Mouse (Mus musculus) midbrain, embryonic 12.5 days (tissue): Measurements from ENCODE around the gene Foxn1. TPM values are rescaled to one million over a fixed set of nuclear protein-coding genes. Genes with fewer than 3 reads are reported as not detected.

Experiments
- polyA plus RNA-seq: library from polyadenylated mRNA; unstranded; fragments of >200 nt; fragmentation: Nextera tagmentation; extraction: Ambion mirVana; gene quantifications from 2 replicates; pipeline ENCODE4 v1.2.1, GENCODE M21; 2016

Foxn1 gene
- polyA plus RNA-seq, 1 experiment from 2014 or later = not detected

Other genes with a start within 250 kb of the Foxn1 start
- gene Traf4, start 221.0 kb downstream of the Foxn1 start, polyA plus RNA-seq = 126 and 138 TPM in 2 replicates
- 8.2 and 9.4 TPM in 2 replicates for gene Nek8, start 209.9 kb downstream of the Foxn1 start, polyA plus RNA-seq
- gene Tlcd1, start 209.8 kb downstream of the Foxn1 start, polyA plus RNA-seq = 6.0 and 8.0 TPM in 2 replicates
- 905 and 958 TPM in 2 replicates for gene Rpl23a, start 203.0 kb downstream of the Foxn1 start, polyA plus RNA-seq
- gene Rab34, start 198.1 kb downstream of the Foxn1 start, polyA plus RNA-seq = 54.9 and 68.1 TPM in 2 replicates
- 1.4 and 2.3 TPM in 2 replicates for gene Proca1, start 193.2 kb downstream of the Foxn1 start, polyA plus RNA-seq
- 49.1 and 53.8 TPM in 2 replicates for gene Sdf2, start 140.8 kb downstream of the Foxn1 start, polyA plus RNA-seq
- 37.5 and 42.2 TPM in 2 replicates for gene Supt6, start 140.6 kb downstream of the Foxn1 start, polyA plus RNA-seq
- 79.0 and 80.0 TPM in 2 replicates for gene 2610507B11Rik, start 124.8 kb downstream of the Foxn1 start, polyA plus RNA-seq
- gene BC030499, start 95.7 kb downstream of the Foxn1 start, polyA plus RNA-seq = 0.24 and 0.29 TPM in 2 replicates
- gene Spag5, start 85.0 kb downstream of the Foxn1 start, polyA plus RNA-seq = 47.6 and 51.8 TPM in 2 replicates
- gene Aldoc, start 63.6 kb downstream of the Foxn1 start, polyA plus RNA-seq = 1.8 and 4.6 TPM in 2 replicates
- 59.9 and 67.2 TPM in 2 replicates for gene Pigs, start 58.1 kb downstream of the Foxn1 start, polyA plus RNA-seq
- 80.0 and 80.6 TPM in 2 replicates for gene Unc119, start 43.1 kb downstream of the Foxn1 start, polyA plus RNA-seq
- gene Slc13a2, start 35.7 kb upstream of the Foxn1 start, polyA plus RNA-seq = not detected in 2 replicates
- gene Slc46a1, start 79.1 kb upstream of the Foxn1 start, polyA plus RNA-seq = 17.8 and 18.5 TPM in 2 replicates
- gene Sarm1, start 111.2 kb upstream of the Foxn1 start, polyA plus RNA-seq = 36.4 and 37.0 TPM in 2 replicates
- gene Vtn, start 112.5 kb upstream of the Foxn1 start, polyA plus RNA-seq = 99.7 and 135 TPM in 2 replicates
- not detected in 2 replicates for gene Sebox, start 116.9 kb upstream of the Foxn1 start, polyA plus RNA-seq
- 88.5 and 89.7 TPM in 2 replicates for gene Tmem199, start 125.6 kb upstream of the Foxn1 start, polyA plus RNA-seq
- 155 and 168 TPM in 2 replicates for gene Poldip2, start 125.6 kb upstream of the Foxn1 start, polyA plus RNA-seq
- 62.7 and 65.3 TPM in 2 replicates for gene Tnfaip1, start 149.8 kb upstream of the Foxn1 start, polyA plus RNA-seq
- 104 and 111 TPM in 2 replicates for gene Ift20, start 149.8 kb upstream of the Foxn1 start, polyA plus RNA-seq
- gene Tmem97, start 164.2 kb upstream of the Foxn1 start, polyA plus RNA-seq = 47.2 and 51.7 TPM in 2 replicates